Mouse (Mus musculus) erythroblast, adult 5-6 weeks (primary cell): ENCODE results near the gene Lgmn. TPM values are rescaled to one million over a fixed set of nuclear protein-coding genes. Genes with fewer than 3 reads are reported as not detected.

ENCODE experiments used
- ATAC-seq: replicated peaks from 2 replicates; pipeline ENCODE4 v1.8.0; 2016; ENCODE audit warnings: moderate number of reproducible peaks, mild to moderate bottlenecking, moderate TSS enrichment, inconsistent platforms; ENCODE audit not compliant: poor library complexity, low FRiP score, severe bottlenecking
- total RNA-seq, 2 experiments: library from RNA; stranded (forward) in 1 of 2; stranded (reverse) in 1 of 2; fragments of 150-400 nt in 1 of 2; fragments of 200-764, 138-1000 nt in 1 of 2; gene quantifications; 2 replicates each; pipeline versions ENCODE4 v1.2.3 to v1.2.4; 2015 to 2017; ENCODE audit warnings: low replicate concordance in 2 of 2

The Lgmn gene
- total RNA-seq, 2 experiments from 2014 or later: 27.1 to 29.1 TPM

DNA sequence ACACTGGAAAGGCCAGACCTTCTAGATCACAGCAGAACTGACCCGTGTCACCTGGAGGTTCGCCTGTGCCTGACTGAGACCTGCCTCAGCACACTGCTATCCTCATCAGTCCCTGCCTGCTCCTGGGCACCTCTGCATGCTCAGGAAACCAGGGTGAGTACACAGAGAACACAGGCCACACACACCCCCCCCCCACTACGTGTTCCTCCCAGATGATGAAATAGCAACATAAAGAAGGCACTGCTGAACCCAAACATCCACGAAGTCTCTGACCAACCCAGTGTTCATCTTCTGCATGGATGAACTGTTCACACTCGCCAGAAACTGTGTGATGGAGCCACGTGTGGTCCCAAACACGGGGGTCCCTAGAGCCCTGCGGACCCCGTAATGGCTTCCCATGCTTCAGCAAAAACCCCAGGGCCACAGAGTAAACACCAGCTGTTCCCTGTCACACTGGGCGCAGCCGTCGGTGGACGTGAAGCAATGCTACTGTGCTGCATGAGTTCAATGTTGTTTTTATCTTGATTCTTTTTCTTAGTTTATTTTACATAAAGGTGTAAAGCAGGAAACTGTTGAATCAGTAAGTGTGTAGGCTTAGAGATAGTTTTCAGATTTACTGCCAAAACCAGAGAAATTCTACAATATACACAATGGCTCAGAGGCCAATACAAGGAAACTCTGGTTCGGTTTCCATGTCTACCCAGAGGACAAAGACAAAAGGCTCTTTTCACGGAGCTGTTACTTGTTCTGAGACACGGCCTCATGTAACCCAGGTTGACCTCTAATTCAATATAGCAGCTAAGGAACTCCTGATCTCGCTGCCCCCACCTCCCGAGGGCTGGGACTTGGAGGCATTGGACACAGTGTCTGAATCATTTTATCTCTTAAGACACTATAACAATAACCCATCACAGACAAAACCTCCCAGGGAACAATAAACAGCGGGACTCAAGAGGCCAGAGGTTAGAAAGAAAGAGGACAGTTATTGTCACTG is 43.3 kb downstream of the Lgmn start:
- ATAC-seq: no peak

DNA sequence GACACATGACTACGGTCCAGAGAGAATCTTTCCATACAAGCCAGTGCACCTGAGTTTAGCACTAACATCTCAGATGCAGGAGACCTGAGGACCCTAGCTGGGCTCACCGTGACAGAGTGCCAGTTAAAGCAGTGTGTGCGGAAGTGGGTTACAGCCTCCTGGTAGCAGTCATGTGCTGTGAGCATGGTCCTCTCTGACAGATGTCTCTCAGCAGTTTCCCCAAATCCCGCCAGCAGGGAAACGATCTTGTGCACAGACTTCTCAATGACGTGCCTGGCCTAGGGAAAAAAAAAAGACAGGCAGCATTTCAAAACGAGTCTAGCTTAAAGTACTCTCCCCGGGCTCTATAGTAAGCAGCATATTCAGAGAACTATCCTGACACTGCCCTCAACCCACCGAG is 44.1 kb downstream of the Lgmn start:
- ATAC-seq: no peak

DNA sequence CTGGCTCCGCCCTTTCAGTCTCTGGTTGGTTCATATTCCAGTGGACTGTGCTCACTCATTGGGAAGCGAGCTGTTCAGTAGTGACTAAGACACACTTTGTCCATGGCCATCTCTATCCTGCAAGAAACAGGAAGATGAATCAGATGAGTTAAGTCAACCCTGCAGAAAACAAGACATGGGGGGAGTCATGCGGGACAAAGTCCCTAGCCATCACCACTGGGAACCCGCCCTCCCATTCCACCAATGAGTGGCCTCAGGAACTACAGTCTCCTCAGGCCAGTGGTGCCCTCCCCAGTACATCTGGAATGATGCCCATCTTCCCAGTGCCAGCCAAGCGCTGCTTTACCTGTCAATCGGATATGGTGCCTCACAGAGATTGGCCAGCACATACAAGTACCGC is 45.1 kb downstream of the Lgmn start:
- ATAC-seq: no peak

DNA sequence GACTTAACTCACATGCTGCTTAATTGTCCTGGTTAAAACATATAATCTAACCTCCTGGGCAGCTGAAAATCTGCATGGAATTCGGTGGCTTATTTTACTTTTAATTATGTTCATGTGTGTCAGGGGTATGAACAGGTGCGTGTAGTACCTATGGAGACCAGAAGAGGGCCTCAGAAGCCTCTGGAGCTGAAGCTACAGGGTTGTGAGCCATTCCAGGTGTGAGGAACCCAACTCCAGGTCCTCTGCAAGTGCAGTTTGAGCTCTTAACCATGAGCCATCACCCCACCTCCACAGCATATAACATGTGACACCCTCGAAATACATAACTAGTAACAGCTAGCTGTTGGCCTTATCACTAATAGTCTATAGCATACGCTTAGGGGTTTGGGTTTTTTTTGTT is 47.6 kb downstream of the Lgmn start:
- 0 out of 2 replicates have a peak, but pooled peaks have one; percentile 42 for ATAC-seq

DNA sequence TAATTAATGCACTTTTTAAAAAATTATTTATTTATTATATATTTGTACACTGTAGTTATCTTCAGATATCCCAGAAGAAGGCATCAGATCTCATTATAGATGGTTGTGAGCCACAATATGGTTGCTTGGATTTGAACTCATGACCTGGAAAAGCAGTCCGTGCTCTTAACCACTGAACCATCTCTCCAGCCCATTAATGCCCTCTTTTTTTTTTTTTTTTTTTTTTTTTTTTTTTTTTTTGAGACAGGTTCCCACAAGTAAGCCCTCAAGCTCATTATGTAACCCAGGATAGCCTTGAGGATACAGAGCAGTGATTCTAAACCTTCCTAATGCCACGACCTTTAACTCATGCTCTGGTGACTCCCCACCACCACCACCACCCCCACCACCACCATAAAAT is 48.5 kb downstream of the Lgmn start:
- ATAC-seq: no peak

DNA sequence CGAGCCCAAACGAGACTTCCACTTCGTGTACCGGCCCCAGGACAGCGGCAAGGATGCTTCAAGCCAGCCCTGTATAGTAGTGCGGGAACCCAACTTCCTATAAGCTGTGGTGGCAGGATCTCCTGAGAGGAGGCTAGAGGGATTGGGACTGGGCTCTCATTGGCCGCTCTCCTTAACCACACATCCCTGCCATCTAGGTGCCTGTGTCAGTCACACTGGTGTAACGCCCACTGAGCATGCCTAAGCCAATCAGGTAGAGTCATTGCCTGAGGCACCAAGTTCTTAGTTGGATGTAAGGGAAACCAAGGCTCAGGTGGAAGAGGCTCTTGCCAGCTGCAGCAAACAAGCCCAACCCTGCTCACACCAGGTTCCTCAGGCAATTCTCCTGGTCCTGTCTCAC is 49.6 kb downstream of the Lgmn start:
- ATAC-seq: no peak

DNA sequence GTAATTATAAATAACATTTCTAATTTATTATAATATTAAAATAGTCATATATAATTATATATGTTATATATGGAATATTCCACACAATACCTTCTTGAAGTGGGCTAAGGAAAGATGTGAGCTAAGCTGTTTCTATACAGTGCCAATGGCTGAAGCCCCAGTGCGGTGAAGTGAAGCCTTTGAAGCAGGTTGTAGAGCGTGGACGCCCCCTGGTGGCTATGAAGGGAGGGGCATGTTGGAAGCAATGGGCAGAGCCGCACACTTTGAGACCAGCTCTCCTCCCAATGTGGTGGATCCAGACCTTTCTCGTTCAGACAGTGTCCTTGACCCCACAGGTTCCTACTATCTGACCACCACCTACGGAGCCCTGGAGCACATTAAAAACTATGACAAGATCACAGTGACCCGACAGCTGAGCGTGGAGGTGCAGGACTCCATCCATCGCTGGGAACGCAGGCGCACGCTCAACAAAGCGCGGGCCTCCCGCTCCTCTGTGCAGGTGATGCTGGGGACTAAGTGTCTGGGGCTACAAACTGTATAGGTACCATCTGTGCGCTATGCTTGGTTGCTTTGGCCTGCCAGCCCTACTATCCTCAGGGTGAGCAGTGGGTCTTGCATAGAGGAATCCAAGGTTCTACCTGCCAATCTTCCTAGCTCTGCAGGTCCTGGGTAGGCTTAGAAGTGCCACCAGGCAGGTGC is 52.2 kb downstream of the Lgmn start:
- ATAC-seq: peak; percentile 61; the same call in 1 of the 2 replicates

DNA sequence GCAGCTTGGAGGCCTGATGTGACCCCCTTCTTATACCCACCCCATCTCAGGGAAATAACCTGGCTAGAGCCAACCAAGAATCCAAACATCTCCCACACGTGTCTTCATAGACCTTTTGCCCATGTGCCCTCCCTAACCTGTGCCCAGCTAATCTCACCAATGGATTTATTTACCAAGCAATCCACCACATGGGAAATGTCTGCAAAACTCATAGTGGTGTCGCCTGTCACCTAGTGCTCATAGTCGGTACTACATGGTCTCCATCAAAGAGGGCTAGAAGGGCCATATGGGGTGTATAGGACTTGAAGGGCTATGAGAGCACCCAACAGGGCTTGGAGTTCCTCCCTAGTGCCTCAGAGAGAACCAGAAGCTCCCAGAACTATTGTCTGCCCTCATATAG is 54.8 kb downstream of the Lgmn start:
- ATAC-seq: no peak

DNA sequence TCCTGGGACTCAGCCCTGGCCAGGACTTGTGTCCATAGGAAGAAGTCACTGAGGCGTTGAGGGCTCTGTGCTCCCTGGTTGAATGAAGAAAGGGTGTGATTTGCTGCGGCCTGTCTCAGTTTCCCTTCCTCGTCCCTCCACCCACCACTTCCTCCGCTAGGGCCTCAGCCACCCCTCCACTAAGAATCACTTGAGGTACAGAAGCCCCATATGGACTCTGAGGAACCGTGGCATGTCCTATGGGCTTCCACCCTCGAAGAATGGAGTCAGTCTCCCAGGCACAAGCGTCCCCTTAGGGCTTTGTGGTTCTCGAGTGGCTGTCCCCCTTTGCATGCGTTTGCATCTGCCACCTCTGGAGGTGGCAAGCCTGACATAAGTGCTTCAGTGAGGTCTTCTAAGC is 56.3 kb downstream of the Lgmn start:
- no peak for ATAC-seq

DNA sequence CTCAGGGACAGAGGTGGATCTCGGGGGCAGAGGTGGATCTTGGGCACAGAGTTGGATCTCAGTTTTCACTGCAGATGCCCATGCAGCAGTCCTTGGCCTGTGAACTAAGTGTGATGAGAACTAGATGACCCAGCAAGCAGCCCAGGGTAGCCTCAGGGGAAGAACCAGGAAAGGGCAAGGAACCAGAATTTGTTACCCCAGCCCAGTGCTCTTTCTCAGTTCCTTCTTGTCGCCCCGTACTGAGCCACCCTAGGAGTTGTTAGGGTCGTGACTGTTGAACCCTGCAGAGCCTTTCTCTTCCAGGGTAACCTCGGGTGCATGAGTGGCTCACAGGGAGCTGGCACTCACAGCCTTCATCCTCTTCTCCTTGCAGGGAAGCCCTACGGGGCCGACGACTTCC is 57.4 kb downstream of the Lgmn start:
- no peak for ATAC-seq

DNA sequence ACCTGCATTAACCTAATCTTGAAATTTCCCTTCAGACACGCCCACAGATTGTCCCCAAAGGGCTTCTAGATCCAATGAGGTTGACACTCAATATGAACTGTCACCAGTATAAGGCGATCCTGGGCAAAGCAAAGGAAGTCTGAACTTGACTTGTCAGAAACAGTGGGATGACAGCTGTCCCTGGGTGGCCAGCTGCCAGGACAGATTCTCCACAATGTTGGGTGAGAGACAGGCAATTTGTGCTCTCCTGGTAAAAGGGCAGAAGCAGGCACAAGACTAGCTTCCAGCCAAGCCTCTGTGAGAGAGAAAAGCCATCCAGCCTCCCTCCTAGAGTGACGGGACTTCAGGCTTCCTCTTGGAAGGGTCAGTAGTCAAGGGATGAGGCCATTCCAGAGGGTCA is 67.3 kb downstream of the Lgmn start:
- ATAC-seq: no peak

DNA sequence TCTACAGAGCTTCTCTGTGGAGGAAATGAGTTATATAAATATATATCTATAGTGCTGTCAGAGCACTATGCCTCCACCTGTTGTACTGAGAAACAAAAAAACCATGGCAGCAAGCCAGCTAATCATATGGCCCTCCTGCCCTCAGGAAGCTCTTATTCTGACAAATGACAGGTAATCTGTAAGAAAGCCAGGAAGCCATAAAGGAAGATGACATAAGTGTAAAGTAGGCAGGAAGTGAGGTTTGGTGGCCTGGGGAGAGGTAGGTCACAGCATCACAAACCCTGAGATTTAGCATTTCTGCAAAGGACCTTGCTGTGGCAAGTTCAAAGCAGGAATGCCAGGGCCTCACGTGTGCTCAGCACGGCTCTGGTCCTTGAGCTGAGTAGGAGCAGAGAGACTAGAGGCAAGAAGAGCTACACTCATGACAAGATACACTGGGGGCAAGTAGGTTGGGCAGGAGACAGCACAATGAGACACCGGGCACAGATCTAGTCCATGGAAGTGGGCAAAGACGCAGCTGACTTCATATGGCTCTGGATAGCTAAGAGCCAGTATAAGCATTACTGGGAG is 68.6 kb downstream of the Lgmn start:
- no peak for ATAC-seq

DNA sequence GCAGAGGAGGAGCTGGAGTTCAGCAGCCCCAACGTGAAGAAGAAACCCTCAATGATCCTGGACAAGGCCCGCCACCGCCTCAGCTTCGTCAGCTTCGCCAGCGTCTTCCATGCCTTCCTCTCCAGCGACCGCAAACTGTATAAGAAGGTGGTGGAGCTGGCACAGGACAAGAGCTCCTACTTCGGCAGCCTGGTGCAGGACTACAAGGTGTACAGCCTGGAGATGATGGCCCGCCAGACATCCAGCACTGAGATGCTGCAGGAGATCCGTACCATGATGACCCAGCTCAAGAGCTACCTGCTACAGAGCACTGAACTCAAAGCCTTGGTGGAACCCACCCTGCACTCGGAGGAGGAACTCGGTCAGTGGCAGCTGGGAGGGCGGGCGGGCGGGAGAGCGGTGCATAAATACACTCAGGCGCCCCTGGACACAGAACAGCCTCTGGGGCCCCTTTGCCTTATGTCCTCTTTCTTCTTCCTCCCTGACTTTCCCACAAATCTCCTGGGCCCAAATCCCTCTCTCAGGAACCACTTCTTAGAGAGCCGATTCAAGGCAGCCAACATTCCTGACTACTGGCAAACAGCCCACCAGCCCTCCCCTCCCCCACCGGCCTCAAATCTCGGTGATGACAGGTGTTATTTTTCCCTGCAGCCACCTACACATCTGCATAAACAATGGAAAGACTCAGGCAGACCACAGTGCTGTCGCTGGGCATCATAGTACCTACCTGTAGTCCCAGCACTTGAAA is 70.0 kb downstream of the Lgmn start:
- no peak for ATAC-seq

DNA sequence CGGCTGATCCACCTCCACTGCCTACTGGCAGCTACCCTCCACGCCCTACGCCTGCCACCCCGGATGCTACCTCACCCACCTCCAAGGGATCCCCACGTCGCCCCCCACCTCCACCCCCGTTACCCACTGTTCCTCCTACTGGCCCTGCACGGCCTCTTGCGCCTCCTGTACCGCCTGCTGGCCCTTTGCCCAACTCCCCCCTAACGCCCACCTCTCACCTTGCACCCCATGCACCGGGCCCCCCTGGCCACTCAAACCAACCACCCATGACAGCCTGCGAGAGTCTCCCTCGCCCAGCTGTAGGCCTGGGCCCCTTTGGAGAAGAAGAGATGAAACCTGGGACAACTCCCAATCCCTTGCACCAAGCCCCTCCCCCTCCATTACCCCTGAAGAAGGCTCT is 71.1 kb downstream of the Lgmn start:
- no peak for ATAC-seq

DNA sequence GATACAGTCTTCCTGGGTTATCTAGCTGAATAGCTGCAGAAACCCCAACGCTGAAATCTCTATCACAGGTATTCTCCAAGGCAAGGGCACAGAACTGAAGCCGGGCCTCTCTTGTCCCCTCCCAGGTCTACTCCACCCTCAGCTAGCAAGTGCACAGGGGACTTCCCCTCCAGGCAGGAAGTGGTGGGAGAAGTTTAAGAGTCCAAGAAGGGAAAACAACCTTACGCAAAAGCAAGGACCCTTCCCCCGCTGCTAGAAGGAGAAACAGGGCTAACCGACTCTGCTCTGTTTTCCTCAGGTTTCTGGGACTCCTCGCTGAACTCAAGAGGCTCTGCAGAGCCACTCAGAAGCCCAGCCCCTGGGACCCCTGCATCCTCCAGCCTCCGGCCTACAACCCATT is 71.5 kb downstream of the Lgmn start:
- ATAC-seq: no peak

DNA sequence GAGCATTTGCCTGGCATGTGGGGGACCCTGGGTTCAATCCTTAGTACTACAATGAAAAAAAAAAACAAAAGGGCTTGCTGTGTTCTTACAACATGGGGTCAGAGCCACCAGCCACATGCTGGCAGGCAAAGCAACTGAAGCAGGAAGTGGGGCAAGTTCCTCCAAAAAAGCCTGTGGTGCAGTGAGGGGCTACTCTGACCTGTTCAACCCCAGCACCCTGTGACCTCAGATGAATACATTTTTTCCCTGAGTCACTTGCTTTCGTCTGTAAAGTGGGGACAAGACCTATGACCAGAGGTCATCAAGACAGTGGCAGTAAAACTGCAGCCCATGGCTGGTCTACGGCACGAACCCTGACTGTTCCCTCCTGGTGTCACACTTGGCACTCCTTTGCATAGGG is 72.5 kb downstream of the Lgmn start:
- no peak for ATAC-seq

DNA sequence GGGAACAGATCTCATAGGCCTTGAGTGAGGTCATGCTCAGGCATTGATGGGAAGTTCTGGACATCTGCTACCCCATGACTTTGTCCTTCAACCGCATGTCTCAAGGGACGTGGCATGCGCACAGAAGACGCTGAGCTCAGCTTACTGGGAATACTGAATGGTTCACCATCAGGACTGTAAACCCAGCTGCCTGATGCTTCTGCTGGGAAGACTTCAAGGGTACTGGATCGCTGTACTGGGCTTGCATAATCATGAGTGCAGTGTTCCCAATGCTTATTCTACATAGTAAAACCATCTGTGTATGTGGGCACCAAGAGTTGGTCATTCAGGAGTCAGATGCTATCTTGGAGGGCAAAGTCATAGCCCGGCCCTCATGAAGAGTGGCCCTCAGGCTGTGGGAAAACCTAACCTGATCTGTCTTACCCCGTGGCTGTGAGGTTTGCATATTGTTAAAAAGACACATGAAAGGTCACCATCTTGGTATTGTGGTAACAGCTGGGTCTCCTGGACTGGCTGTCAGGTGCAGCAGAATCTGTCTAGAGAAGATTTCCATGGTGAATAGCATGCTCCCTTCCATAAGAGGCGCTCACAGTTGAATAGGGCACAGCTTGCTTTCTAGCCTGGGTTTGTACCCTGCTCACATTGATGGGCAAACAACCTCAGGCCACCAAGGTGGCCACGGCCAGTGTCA is 73.3 kb downstream of the Lgmn start:
- no peak for ATAC-seq

DNA sequence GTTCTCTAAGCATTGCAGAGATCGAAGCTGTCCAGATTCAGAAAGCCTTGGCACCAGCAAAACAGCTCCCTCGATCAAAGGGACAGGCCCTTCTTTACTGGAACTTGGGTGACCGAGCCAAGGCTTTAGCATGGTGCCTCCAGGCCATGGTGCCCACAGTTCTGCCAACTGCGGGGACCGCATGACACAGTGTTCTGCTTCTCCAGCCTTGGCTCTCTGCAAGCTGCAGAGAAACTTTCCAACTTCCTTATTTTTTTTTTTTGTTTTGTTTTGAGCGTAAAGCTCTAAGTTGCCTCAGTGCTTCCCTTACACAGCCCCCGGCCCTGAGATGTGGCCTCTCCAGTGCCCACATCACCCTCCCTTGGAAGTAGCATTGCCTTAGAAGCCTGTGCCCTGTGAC is 74.6 kb downstream of the Lgmn start:
- ATAC-seq: no peak
